Mouse (Mus musculus) midbrain, embryonic 10.5 days (tissue): ENCODE results near the gene Gm6020. TPM values are rescaled to one million over a fixed set of nuclear protein-coding genes. Genes with fewer than 3 reads are reported as not detected.
"Not testable (repeated sequence)": the region's sequence is repeated elsewhere in the genome, so short reads cannot be mapped to it uniquely, and the experiment has no call there.

Source experiments
- DNase-seq: peaks from one replicate; pipeline ENCODE4 v3.0.0-alpha.2; 2017; ENCODE audit warnings: low spot score
- H3K27ac ChIP-seq: fragments of 300-500 bp; sonication (generic); replicated peaks from 2 replicates; pipeline ENCODE4 v1.5.1; 2016; ENCODE audit warnings: mild to moderate bottlenecking
- H3K27me3 ChIP-seq: fragments of 300-500 bp; sonication (generic); 2 replicates; pipeline ENCODE4 v1.6.1; 2016; ENCODE audit warnings: low read depth, mild to moderate bottlenecking; ENCODE audit not compliant: poor library complexity, severe bottlenecking
- H3K36me3 ChIP-seq: fragments of 300-500 bp; sonication (generic); 2 replicates; pipeline ENCODE4 v1.6.1; 2016; ENCODE audit warnings: mild to moderate bottlenecking, moderate library complexity
- H3K4me1 ChIP-seq: fragments of 300-500 bp; sonication (generic); 2 replicates; pipeline ENCODE4 v1.6.1; 2016
- H3K4me3 ChIP-seq: fragments of 300-500 bp; sonication (generic); 2 replicates; pipeline ENCODE4 v1.5.1; 2016; ENCODE audit warnings: mild to moderate bottlenecking, moderate library complexity
- H3K9me3 ChIP-seq: fragments of 300-500 bp; sonication (generic); replicated peaks from 2 replicates; pipeline ENCODE4 v1.6.1; 2016; ENCODE audit warnings: mild to moderate bottlenecking
- WGBS: fragments of 180-500 bp; shearing (Covaris S2); methylation state at CpG from one replicate; pipeline ENCODE4 v1.1.7; 2016; 5-methylcytosine and 5-hydroxymethylcytosine counted together
- polyA plus RNA-seq: library from polyadenylated mRNA; unstranded; fragments of >200 nt; fragmentation: Nextera tagmentation; extraction: Ambion mirVana; gene quantifications from 2 replicates; pipeline ENCODE4 v1.2.1, GENCODE M21; 2016

The Gm6020 gene
- not detected in 2 replicates for polyA plus RNA-seq

DNA sequence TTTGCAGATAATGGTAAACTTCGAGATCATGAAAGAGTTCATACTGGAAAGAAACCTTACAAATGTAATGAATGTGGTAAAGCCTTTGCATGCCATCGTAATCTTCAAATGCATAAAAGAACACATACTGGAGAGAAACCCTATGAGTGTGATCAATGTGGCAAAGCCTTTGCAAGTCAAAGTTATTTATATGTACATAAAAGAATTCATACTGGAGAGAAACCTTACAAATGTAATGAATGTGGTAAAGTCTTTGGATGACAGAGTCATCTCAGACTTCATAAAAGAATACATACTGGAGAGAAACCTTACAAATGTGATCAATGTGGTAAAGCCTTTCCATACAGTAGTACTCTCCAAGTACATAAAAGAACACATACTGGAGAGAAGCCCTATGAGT lies at the start of gene Gm6020:
Gene Gm6020 (plus strand): TSS at position 301 of the 400 bp plus-strand sequence.
- WGBS: 87% methylated on average over 2 of the region's 2 CpGs
- H3K9me3 ChIP-seq: peaks cover 36% of the 10 kb centered on the region
- not testable (repeated sequence) for H3K36me3 ChIP-seq, H3K4me1 ChIP-seq, H3K27ac ChIP-seq, H3K4me3 ChIP-seq, DNase-seq, H3K27me3 ChIP-seq

DNA sequence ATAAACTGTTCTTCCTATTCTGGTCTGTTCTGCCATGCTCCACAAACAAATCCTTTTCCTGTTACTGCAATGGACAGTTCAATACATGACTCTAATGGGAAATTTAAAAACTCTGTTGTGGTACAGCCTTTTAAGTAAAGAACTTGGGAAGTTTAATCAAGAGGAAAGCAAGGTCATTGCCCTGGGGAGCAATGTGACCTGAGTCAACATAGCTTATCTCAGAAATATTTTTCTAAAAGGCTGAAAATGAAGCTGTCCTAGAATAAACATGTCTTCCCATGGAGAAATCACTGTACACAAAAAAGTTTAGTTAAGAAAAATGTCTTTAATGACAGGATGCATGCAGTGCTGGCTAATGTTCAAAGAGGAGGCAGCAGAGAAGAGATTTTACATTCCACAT lies 45.0 kb upstream of the Gm6020 start:
- H3K9me3 ChIP-seq: no peaks in the 10 kb centered on the region
- peaks cover 14% of the 10 kb centered on the region; the same call in 1 of the 2 replicates for H3K36me3 ChIP-seq
- no peak overlapping the region for H3K27ac ChIP-seq
- no peak overlapping the region for H3K4me3 ChIP-seq
- H3K27me3 ChIP-seq: no peaks in the 10 kb centered on the region
- H3K4me1 ChIP-seq: peaks cover 17% of the 10 kb centered on the region
- DNase-seq: no peak

DNA sequence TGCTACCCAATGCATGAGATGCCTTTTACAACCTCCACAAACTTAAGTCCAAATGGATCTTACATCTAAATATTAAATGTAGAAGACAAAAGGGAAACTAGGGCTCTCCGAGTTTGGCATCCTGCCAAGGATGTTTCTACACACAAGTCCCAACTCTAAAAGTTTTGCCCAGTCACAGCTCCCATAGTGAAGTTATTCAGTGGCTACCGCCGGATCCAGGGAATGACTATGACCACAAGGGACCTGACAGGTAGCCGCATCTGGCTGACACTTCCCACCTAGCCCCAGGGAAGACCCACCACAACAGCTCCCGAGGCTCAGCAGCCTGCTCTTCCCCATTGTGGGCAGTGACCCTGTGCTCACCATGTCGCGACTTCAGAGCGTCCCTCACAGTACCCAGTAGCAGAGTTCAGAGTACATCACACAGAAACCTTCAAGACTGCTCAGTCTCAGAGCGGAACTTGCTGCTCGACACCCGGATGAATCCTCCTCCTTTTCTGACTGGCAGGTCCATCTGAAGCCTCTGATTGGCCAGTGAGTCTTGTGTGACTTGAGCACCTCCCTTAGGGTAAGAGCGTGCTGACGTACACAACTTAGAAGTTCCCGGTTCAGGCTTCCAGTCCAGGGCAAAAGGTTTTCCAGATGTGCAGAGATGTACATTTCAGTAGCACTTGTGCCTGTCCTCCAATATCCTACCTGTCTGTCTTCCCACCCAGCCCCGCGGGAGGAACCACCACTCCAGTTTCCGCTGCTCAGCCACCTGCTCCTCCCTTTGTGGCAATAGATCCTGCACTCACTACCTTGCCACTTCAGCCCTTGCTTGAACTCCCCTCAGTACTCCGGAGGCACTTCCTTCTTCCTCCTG lies 43.1 kb upstream of the Gm6020 start, which contains the start of gene Zfp950:
Gene Zfp950 (minus strand): TSS at position 499 of the 865 bp plus-strand sequence.
- WGBS: under 1% methylated on average over 18 of the region's 18 CpGs
- peak; percentile 83 for DNase-seq
- Histone ChIP-seq H3K27me3 (no peaks in the 10 kb centered on the region), H3K27ac (peak within 1 kb of the TSS; percentile 73), H3K4me3 (peak within 1 kb of the TSS; percentile 85), H3K9me3 (no peaks in the 10 kb centered on the region), H3K4me1 (peaks cover 17% of the 10 kb centered on the region), H3K36me3 (peaks cover 10% of the 10 kb centered on the region; the same call in 1 of the 2 replicates)

DNA sequence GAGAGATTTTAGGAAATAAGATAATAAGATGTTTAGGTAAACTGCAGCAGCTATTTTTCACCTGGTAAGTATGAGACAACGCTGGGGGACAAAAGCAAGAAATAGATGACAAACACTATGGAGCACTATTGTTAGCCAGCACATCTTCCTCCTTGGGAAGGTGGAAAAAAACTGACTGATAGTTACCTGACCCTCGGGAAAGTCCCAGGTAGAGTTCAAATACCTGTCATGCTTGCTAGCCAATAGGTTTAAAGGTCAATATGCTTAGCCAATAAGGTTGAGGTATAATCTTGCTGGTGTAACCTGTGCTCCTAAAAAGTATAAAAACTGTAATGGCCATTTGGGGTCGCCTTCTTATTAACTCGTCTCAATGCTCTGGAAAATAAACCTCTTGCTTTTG lies 42.4 kb upstream of the Gm6020 start:
- no peak for DNase-seq
- H3K27me3 ChIP-seq: no peaks in the 10 kb centered on the region
- H3K4me3 ChIP-seq: peak overlapping the region; percentile 85
- no peaks in the 10 kb centered on the region for H3K9me3 ChIP-seq
- H3K27ac ChIP-seq: peak overlapping the region; percentile 73
- peaks cover 6% of the 10 kb centered on the region; the same call in 1 of the 2 replicates for H3K36me3 ChIP-seq
- whole genome bisulfite sequencing: 23% methylated on average over 4 of the region's 4 CpGs
- H3K4me1 ChIP-seq: peaks cover 17% of the 10 kb centered on the region

DNA sequence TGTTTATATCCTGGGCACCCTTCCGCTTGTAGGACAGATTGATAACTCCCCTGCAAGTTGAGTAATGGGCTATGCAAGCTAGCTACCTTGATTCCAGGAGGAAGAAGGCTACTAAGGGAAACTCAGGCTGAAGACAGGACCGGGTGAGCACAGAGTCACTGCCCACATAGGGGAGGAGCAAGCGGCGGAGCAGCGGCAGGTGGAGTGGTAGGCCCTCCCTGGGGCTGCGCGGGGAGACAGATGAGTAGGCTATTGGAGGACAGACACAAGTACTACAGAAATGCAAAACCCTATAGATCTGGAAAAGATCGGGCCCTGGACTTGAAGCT lies 32.4 kb upstream of the Gm6020 start:
- peak overlapping the region; percentile 72 for H3K27ac ChIP-seq
- no peaks in the 10 kb centered on the region for H3K9me3 ChIP-seq
- 8% methylated on average over 8 of the region's 8 CpGs for WGBS

DNA sequence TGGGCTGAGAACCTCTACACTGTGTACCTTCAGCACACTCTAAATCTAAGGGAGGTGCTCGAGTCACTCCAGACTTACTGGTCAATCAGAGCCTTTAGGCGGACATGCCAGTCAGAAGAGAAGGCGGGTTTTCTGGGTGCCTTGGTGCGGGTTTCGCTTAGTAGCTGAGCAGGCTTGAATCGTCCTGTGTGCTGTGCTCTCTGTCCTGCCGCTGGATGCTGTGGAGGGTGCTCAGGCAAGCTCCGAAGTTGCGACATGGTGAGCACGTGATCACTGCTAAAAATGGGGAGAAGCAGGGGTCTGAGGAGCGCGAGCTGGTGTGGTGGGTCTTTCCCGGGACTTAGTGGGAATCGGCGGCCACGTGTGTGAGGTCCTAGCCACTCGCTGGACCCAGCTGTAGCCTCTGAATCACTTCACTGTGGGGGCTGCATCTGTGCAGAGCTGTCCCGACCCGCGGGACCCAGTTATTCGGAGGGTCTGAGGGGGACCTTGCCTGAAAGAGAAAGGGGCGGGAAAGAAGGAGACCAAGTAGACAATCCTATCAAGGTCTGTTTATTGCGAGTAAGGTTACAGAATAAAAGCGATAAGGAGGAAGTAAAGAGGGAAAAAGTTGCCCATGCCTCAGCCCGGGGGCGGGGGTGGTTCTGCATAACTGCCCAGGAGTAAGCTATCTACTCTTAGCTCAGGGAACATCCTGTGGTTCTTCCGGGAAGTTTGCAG lies 31.8 kb upstream of the Gm6020 start:
- DNase-seq: peak; percentile 45
- WGBS: 7% methylated on average over 27 of the region's 27 CpGs
- peaks cover 13% of the 10 kb centered on the region for H3K27me3 ChIP-seq
- no peaks in the 10 kb centered on the region for H3K9me3 ChIP-seq
- H3K36me3 ChIP-seq: no peaks in the 10 kb centered on the region
- peak overlapping the region; percentile 57 for H3K4me3 ChIP-seq
- H3K4me1 ChIP-seq: peaks cover 10% of the 10 kb centered on the region
- peak overlapping the region; percentile 72 for H3K27ac ChIP-seq

More for the DNA sequence above, 32.4 kb upstream of the Gm6020 start:
- DNase-seq: peak; percentile 45
- H3K4me3 ChIP-seq: peak overlapping the region; percentile 57
- H3K4me1 ChIP-seq: peaks cover 10% of the 10 kb centered on the region
- H3K36me3 ChIP-seq: no peaks in the 10 kb centered on the region
- H3K27me3 ChIP-seq: peaks cover 13% of the 10 kb centered on the region

DNA sequence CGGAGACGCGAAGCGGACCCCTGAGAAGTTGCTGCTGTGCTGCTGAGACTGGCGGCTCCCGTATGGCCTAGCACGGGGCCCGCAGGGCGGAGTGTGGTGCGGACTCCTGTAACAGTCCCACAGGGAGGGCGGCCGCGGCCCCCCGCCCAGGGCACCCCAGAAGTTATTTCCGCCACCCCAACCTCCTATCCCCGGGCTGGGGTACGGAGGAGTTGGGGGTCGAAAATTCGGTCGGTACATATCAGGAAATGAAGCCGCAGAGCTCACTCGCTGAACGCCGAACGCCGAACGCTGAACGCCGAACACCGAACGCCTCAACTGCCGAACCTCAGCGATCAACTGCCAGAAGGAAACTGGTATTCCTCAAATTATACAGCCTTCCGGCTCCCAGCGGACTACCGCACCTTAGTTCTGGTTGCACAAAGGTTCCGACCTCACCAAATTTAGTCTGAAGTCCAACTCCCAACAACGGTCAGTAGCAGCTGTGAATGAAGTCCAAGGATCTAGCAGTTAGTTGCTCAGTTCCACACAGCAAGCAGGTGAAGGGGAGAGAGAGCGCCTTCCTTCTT lies 7.8 kb upstream of the Gm6020 start, which contains the start of gene Gm7102:
Gene Gm7102 (minus strand): TSS at position 554 of the 569 bp plus-strand sequence.
- 30% methylated on average over 39 of the region's 39 CpGs for WGBS
- DNase-seq: peak; percentile 20
- Histone ChIP-seq H3K27ac (no peak within 1 kb of the TSS), H3K4me3 (peak within 1 kb of the TSS; percentile 48), H3K27me3 (peaks cover 7% of the 10 kb centered on the region; the same call in 1 of the 2 replicates), H3K36me3 (no peaks in the 10 kb centered on the region), H3K9me3 (peaks cover 8% of the 10 kb centered on the region), H3K4me1 (no peaks in the 10 kb centered on the region)

DNA sequence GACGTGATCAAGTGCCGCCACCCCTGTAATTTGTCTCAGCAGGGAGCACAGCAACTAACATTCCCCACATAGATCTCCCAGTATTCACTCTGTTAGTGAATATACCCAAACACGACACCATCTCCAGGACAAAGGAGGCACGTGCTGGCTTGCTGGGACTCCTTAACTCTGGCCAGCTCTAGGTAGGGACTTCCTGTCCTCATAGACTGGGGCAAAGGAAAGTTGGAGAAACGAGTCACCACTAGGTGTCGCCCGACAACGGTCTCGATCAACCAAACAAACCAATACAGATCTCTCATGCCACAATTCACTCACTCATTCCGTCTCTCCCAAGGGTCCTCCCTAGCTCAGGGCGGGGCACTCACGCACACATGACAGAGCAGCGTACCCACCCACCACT lies 15.6 kb downstream of the Gm6020 start:
- peak; percentile 91 for DNase-seq
- H3K27me3 ChIP-seq: no peaks in the 10 kb centered on the region
- WGBS: 17% methylated on average over 13 of the region's 13 CpGs
- H3K4me3 ChIP-seq: no peak overlapping the region
- H3K4me1 ChIP-seq: no peaks in the 10 kb centered on the region
- H3K9me3 ChIP-seq: 0 out of 2 replicates have a peak, but pooled peaks cover 4% of the 10 kb centered on the region
- H3K36me3 ChIP-seq: no peaks in the 10 kb centered on the region
- H3K27ac ChIP-seq: no peak overlapping the region

DNA sequence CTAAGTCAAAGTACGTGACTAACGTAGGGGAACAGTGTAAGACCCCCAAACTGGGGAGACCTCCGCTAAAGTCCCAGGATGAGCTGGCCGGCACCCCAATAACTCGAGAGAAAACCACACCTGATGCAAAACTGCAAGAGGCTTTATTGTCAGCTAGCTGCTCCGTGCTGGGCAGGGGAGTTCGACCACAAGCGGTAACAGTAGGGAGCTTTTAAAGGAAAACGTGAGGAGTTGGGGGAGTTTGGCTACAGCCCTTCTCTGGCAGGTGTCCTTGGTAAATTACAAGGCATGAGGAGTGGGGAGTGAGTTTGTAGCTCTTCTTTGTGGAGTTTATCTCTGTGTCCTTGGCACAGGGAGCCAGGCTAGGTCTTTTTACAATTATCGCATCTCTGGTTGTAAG lies 16.1 kb downstream of the Gm6020 start:
- WGBS: 25% methylated on average over 10 of the region's 10 CpGs
- no peaks in the 10 kb centered on the region for H3K36me3 ChIP-seq

DNA sequence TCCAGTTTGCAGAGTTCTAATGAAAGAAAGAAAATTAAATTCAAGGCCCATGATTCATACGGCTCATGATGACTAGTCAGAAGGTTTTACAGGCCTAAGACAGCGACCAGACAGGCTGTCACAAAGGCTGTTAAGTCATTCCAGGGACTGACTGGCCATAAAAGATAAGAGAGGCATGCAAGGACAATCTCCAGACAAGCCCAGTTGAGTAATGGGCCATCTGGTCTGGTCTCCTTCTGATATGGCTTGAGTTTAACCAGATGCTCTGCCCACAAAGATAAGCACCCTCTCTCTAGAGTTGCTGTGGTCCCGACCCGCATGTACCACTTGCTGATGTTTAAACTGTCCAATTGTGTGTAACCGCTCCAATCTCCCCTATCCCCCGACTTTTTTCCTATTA lies 23.8 kb downstream of the Gm6020 start:
- not testable (repeated sequence) for H3K4me1 ChIP-seq, H3K27ac ChIP-seq, H3K27me3 ChIP-seq, H3K4me3 ChIP-seq, DNase-seq, H3K36me3 ChIP-seq, H3K9me3 ChIP-seq
- 87% methylated on average over 6 of the region's 6 CpGs for WGBS

More for the DNA sequence above, 16.1 kb downstream of the Gm6020 start:
- H3K27me3 ChIP-seq: no peaks in the 10 kb centered on the region
- no peak overlapping the region for H3K4me3 ChIP-seq
- DNase-seq: peak; percentile 27
- H3K4me1 ChIP-seq: no peaks in the 10 kb centered on the region
- no peak overlapping the region for H3K27ac ChIP-seq
- 0 out of 2 replicates have a peak, but pooled peaks cover 4% of the 10 kb centered on the region for H3K9me3 ChIP-seq

DNA sequence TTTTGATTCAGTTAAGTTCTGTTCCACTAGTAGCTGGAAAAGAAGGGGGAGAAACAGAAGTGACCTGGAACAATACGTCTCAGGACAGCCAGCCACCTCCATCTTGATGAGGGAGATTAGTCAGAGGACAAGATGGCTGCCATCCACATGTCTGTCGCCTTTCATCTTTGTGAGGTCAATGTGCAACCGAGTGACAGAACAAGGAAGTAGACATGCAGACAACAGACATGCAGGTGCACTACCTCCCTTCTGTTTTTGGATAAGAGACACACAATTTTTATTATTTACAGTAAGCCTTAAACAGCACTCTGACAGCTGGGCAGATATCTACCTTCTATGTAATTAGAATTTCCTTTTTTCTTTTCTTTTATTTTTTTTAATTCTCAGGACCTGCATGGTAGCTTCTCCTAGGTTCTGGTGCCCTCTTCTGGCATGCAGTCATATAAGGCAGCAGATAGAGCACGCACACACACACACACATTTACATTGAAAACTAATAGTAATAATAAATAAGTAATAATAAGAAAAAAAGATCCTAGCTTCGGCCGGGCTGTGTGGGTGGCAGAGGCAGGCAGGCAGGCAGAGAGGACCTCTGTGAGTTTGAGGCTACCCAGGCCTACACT lies 40.1 kb downstream of the Gm6020 start:
- WGBS: 92% methylated on average over 6 of the region's 6 CpGs
- H3K4me3 ChIP-seq: no peak overlapping the region
- H3K27me3 ChIP-seq: no peaks in the 10 kb centered on the region
- peaks cover 27% of the 10 kb centered on the region for H3K4me1 ChIP-seq
- no peaks in the 10 kb centered on the region for H3K36me3 ChIP-seq
- H3K9me3 ChIP-seq: peaks cover 25% of the 10 kb centered on the region
- DNase-seq: no peak
- H3K27ac ChIP-seq: no peak overlapping the region
